Mouse (Mus musculus): ENCODE results near the gene Thap12. TPM values are rescaled to one million over a fixed set of nuclear protein-coding genes. Genes with fewer than 3 reads are reported as not detected.

The Thap12 gene
- total and polyA plus RNA-seq, 3 experiments: 47.7 to 140 (median 52.7) TPM

- TF ChIP-seq RAD21 (IDR thresholded peaks at IDR 0.05; ENCODE audit: low read depth, low read length) (no peak), POLR2AphosphoS2 (IDR thresholded peaks at IDR 0.05; ENCODE audit: low read length) (no peak), MXI1 (IDR thresholded peaks at IDR 0.05; ENCODE audit: low read depth, low read length) (no peak), E2F4 (IDR thresholded peaks at IDR 0.05; ENCODE audit: borderline replicate concordance, low read depth, low read length) (no peak), MAFK (IDR thresholded peaks at IDR 0.05; ENCODE audit: borderline replicate concordance, low read depth, low read length) (no peak), CTCF (IDR thresholded peaks at IDR 0.05 in 2 of 3, conservative IDR thresholded peaks at IDR 0.05 in 1 of 3; ENCODE audit: control insufficient read depth in 1 of 3, insufficient read depth in 1 of 3, low read depth in 2 of 3, low read length in 3 of 3, poor library complexity in 1 of 3, severe bottlenecking in 1 of 3) (no peak), SMC3 (IDR thresholded peaks at IDR 0.05; ENCODE audit: low read depth, low read length) (no peak), TBP (IDR thresholded peaks at IDR 0.05; ENCODE audit: low read depth, low read length) (no peak), TAL1 (IDR thresholded peaks at IDR 0.05; ENCODE audit: low read length) (no peak), NRF1 (IDR thresholded peaks at IDR 0.05; ENCODE audit: insufficient read depth, low read depth, low read length, poor library complexity, severe bottlenecking) (no peak), USF1 (IDR thresholded peaks at IDR 0.05; ENCODE audit: low read depth, low read length) (no peak), ZNF384 (IDR thresholded peaks at IDR 0.05; ENCODE audit: low read depth, low read length) (no peak), ZMIZ1 (IDR thresholded peaks at IDR 0.05; ENCODE audit: low read depth, low read length) (no peak), POLR2AphosphoS5 (IDR thresholded peaks at IDR 0.05; ENCODE audit: borderline replicate concordance, low read depth, low read length) (no peak), SIN3A (IDR thresholded peaks at IDR 0.05; ENCODE audit: low read length) (no peak), TCF12 (IDR thresholded peaks at IDR 0.05; ENCODE audit: low read depth, low read length) (no peak), MEF2A (IDR thresholded peaks at IDR 0.05; ENCODE audit: extremely low read depth, insufficient replicate concordance, low read depth, low read length, poor library complexity, severe bottlenecking) (no peak), CHD2 (IDR thresholded peaks at IDR 0.05; ENCODE audit: low read length) (no peak)
- H3K4me3 ChIP-seq (ENCODE audit: control insufficient read depth in 1 of 2, insufficient read depth in 1 of 2, low read depth in 2 of 2, low read length in 2 of 2): no peak overlapping the region
Observed at GRCm38 (mm10) chr7:98721172-98721571, 18.3 kb downstream of the Thap12 start.

DNA sequence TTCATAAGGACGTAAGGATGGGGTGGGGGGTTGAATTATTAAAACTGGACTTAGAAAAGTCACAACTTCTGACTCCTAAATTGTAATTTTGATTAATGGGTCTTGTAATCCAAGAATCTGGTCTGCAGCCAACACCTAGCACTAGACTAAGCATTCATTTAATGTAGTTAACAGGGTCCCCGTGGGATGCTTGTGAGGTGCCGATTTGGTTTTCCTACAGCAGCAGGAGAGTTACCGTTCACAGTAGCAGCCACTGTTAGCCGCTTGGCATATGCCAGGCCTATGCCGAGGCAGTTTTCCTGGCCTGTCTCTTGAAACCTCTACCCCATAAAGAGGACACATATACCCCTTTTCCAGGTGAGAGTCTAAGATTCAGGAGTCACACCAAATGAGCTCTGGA is 18.7 kb downstream of the Thap12 start:
- Histone ChIP-seq H3K4me3 (ENCODE audit: control insufficient read depth in 1 of 2, insufficient read depth in 1 of 2, low read depth in 2 of 2, low read length in 2 of 2) (no peak overlapping the region), H3K27ac (ENCODE audit: control insufficient read depth, low read depth, low read length) (no peak overlapping the region), H3K79me2 (ENCODE audit: control insufficient read depth, insufficient read depth, low read length, poor library complexity) (no peaks in the 10 kb centered on the region), H3K9me3 (replicated peaks; ENCODE audit: insufficient read depth, low read length) (no peaks in the 10 kb centered on the region), H3K36me3 (ENCODE audit: control insufficient read depth in 1 of 2, insufficient read depth in 2 of 2, low read length in 2 of 2) (peaks cover 5 to 9% of the 10 kb centered on the region in 2 experiments), H3K9ac (ENCODE audit: control insufficient read depth, low read depth, low read length, poor library complexity, severe bottlenecking) (no peak overlapping the region), H3K27me3 (ENCODE audit: control insufficient read depth in 1 of 2, insufficient read depth in 2 of 2, low read length in 2 of 2) (no peaks in the 10 kb centered on the region; a peak in 1 of 4 replicates), H3K4me1 (ENCODE audit: control insufficient read depth in 1 of 2, insufficient read depth in 2 of 2, low read length in 2 of 2) (peaks cover 5 to 8% of the 10 kb centered on the region in 2 experiments)
- TF ChIP-seq SIN3A (IDR thresholded peaks at IDR 0.05; ENCODE audit: low read length): no peak
- no peak for DNase-seq (ENCODE audit: low read depth, low spot score)

More at GRCm38 (mm10) chr7:98721172-98721571, 18.3 kb downstream of the Thap12 start:
- Histone ChIP-seq H3K9me3 (replicated peaks; ENCODE audit: insufficient read depth, low read length) (no peaks in the 10 kb centered on the region), H3K79me2 (ENCODE audit: control insufficient read depth, insufficient read depth, low read length, poor library complexity) (no peaks in the 10 kb centered on the region), H3K9ac (ENCODE audit: control insufficient read depth, low read depth, low read length, poor library complexity, severe bottlenecking) (no peak overlapping the region), H3K27me3 (ENCODE audit: control insufficient read depth in 1 of 2, insufficient read depth in 2 of 2, low read length in 2 of 2) (no peaks in the 10 kb centered on the region; a peak in 1 of 4 replicates), H3K27ac (ENCODE audit: control insufficient read depth, low read depth, low read length) (no peak overlapping the region), H3K36me3 (ENCODE audit: control insufficient read depth in 1 of 2, insufficient read depth in 2 of 2, low read length in 2 of 2) (peaks cover 9% of the 10 kb centered on the region in 2 experiments), H3K4me1 (ENCODE audit: control insufficient read depth in 1 of 2, insufficient read depth in 2 of 2, low read length in 2 of 2) (peaks cover 5 to 8% of the 10 kb centered on the region in 2 experiments)
- no peak for DNase-seq (ENCODE audit: low read depth, low spot score)
